Mouse (Mus musculus) hindbrain, embryonic 16.5 days (tissue): ENCODE results near the gene Rbck1. TPM values are rescaled to one million over a fixed set of nuclear protein-coding genes. Genes with fewer than 3 reads are reported as not detected.
A peak's percentile ranks its signal among the peaks of the same experiment; 100 is the strongest.

Source experiments
- ATAC-seq: fragments of 200-750 bp; cut with Nextera tagmentation; 2 replicates; pipeline ENCODE4 v1.8.0; 2017; ENCODE audit warnings: moderate TSS enrichment, moderate library complexity
- H3K27ac ChIP-seq: fragments of 300-500 bp; sonication (generic); 2 replicates; pipeline ENCODE4 v1.5.1; 2014; ENCODE audit warnings: low read depth, mild to moderate bottlenecking, control low read depth, low read length, moderate library complexity
- H3K27me3 ChIP-seq: fragments of 300-500 bp; sonication (generic); replicated peaks from 2 replicates; pipeline ENCODE4 v1.6.1; 2014; ENCODE audit warnings: low read length; ENCODE audit not compliant: control insufficient read depth, insufficient read depth
- H3K36me3 ChIP-seq: fragments of 300-500 bp; sonication (generic); 2 replicates; pipeline ENCODE4 v1.6.1; 2014; ENCODE audit warnings: mild to moderate bottlenecking, low read length, moderate library complexity, mixed read lengths; ENCODE audit not compliant: control insufficient read depth, insufficient read depth
- H3K4me1 ChIP-seq: fragments of 300-500 bp; sonication (generic); 2 replicates; pipeline ENCODE4 v1.6.1; 2014; ENCODE audit warnings: low read depth, low read length; ENCODE audit not compliant: control insufficient read depth, insufficient read depth
- H3K4me2 ChIP-seq: fragments of 300-500 bp; sonication (generic); 2 replicates; pipeline ENCODE4 v1.6.1; 2014; ENCODE audit warnings: mild to moderate bottlenecking, low read length, control low read depth, moderate library complexity
- H3K4me3 ChIP-seq: fragments of 300-500 bp; sonication (generic); 2 replicates; pipeline ENCODE4 v1.5.1; 2014; ENCODE audit warnings: mild to moderate bottlenecking, low read length, control low read depth, moderate library complexity
- H3K9ac ChIP-seq: fragments of 300-500 bp; sonication (generic); 2 replicates; pipeline ENCODE4 v1.6.1; 2014; ENCODE audit warnings: low read depth, mild to moderate bottlenecking, control low read depth, low read length, moderate library complexity
- H3K9me3 ChIP-seq: fragments of 300-500 bp; sonication (generic); 2 replicates; pipeline ENCODE4 v1.6.1; 2014; ENCODE audit warnings: mild to moderate bottlenecking, low read length, moderate library complexity; ENCODE audit not compliant: control insufficient read depth
- whole genome bisulfite sequencing: fragments of 180-500 bp; shearing (Covaris S2); extraction: QIAGEN DNeasy Blood & Tissue Kit; methylation state at CpG from one replicate; pipeline ENCODE4 v1.1.7; 2014; 5-methylcytosine and 5-hydroxymethylcytosine counted together
- polyA plus RNA-seq: library from polyadenylated mRNA; unstranded; fragments of >200 nt; fragmentation: Nextera tagmentation; extraction: Ambion mirVana; gene quantifications from 2 replicates; pipeline ENCODE4 v1.2.1, GENCODE M21; 2015

Gene Rbck1
- polyA plus RNA-seq, 1 experiment from 2014 or later, result 92.1 TPM

GRCm38 (mm10) chr2:152346776-152347465 lies 14.5 kb upstream of the Rbck1 start:
- 50% methylated on average over 9 of the region's 9 CpGs for WGBS
- ATAC-seq, result no peak
- Histone ChIP-seq H3K9me3 (no peaks in the 10 kb centered on the region), H3K27me3 (peaks cover 3% of the 10 kb centered on the region; the same call in 1 of the 2 replicates), H3K9ac (no peak overlapping the region), H3K27ac (no peak overlapping the region), H3K4me3 (no peak overlapping the region), H3K36me3 (no peaks in the 10 kb centered on the region), H3K4me1 (peaks cover 6% of the 10 kb centered on the region), H3K4me2 (no peak overlapping the region)

- no peaks in the 10 kb centered on the region for H3K36me3 ChIP-seq
- H3K4me2 ChIP-seq, result no peak overlapping the region
- WGBS, result 75% methylated on average over 6 of the region's 6 CpGs
- no peak overlapping the region for H3K27ac ChIP-seq
- H3K27me3 ChIP-seq, result peaks cover 3% of the 10 kb centered on the region; the same call in 1 of the 2 replicates
- H3K9ac ChIP-seq, result no peak overlapping the region
- H3K4me3 ChIP-seq, result no peak overlapping the region
- no peak for ATAC-seq
- H3K4me1 ChIP-seq, result peaks cover 6% of the 10 kb centered on the region
- no peaks in the 10 kb centered on the region for H3K9me3 ChIP-seq
These were observed 12.9 kb upstream of the Rbck1 start for GRCm38 (mm10) chr2:152345393-152345792.

- Histone ChIP-seq H3K4me3 (no peak overlapping the region), H3K27me3 (peaks cover 3% of the 10 kb centered on the region; the same call in 1 of the 2 replicates), H3K4me1 (peaks cover 6% of the 10 kb centered on the region), H3K9me3 (no peaks in the 10 kb centered on the region), H3K4me2 (no peak overlapping the region), H3K27ac (no peak overlapping the region), H3K9ac (no peak overlapping the region; the same call in 1 of the 2 replicates), H3K36me3 (no peaks in the 10 kb centered on the region)
- 70% methylated on average over 5 of the region's 5 CpGs for WGBS
- no peak for ATAC-seq
These were observed 12.5 kb upstream of the Rbck1 start for GRCm38 (mm10) chr2:152344909-152345308.

DNA sequence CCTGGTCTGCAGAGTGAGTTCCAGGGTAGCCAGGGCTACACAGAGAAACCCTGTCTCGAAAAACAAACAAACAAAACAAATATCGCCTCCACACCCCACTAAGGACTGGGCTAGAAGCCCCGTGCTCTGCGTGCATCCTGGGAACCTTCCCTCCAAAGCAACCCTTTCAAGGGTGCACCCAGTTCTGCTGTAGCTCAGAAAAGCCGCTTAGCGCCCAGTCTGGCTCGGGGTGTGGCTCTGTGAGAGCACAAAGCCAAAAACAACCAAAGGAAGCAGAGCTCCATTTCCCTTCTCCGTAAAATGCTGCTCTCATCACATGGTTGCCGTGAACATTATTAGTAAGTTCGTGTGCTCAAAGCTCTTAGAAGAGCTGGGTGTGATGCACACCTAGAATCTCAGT lies 11.9 kb upstream of the Rbck1 start:
- Histone ChIP-seq H3K36me3 (no peaks in the 10 kb centered on the region), H3K27me3 (peaks cover 3% of the 10 kb centered on the region; the same call in 1 of the 2 replicates), H3K9ac (peak overlapping the region; percentile 74), H3K9me3 (no peaks in the 10 kb centered on the region), H3K4me2 (peak overlapping the region; percentile 97), H3K27ac (no peak overlapping the region), H3K4me1 (peaks cover 6% of the 10 kb centered on the region), H3K4me3 (peak overlapping the region; percentile 60)
- WGBS, result 7% methylated on average over 10 of the region's 10 CpGs
- ATAC-seq, result peak; percentile 24

GRCm38 (mm10) chr2:152343329-152344213 lies 11.1 kb upstream of the Rbck1 start, which contains the start of gene Trib3:
Gene Trib3, minus strand, starts transcription at chr2:152344032.
- under 1% methylated on average over 50 of the region's 52 CpGs for WGBS
- Histone ChIP-seq H3K36me3 (no peaks in the 10 kb centered on the region), H3K9ac (peak within 1 kb of the TSS; percentile 74), H3K9me3 (no peaks in the 10 kb centered on the region), H3K4me3 (peak within 1 kb of the TSS; percentile 60), H3K27me3 (peaks cover 3% of the 10 kb centered on the region; the same call in 1 of the 2 replicates), H3K4me1 (peaks cover 6% of the 10 kb centered on the region), H3K4me2 (peak within 1 kb of the TSS; percentile 97), H3K27ac (peak within 1 kb of the TSS; percentile 71)
- peak; percentile 86 for ATAC-seq

DNA sequence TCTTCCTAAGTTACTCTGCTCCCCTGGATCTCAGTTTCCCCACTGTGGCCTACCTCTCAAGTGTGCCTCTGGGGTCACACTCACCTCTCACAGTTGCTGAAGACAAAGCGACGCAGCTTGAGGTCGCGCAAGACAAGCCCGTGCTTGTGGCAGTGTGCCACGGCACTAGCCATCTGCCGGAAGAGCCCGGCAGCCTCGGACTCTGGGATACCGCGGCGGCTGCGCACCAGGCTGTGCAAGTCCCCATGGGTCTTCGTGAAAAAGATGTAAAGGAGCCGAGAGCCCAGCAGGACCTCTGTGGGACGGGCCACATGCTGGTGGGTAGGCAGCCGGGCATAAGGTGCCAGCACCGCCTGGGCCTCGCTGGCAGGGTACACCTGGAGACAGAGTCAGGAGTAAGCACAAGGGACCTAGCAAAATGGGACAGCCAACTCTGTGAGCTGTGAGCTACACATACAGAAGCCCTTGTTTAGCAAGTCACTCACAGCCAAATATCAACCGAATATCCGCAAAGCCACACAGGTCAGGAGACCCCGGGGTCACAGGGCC lies 7.3 kb upstream of the Rbck1 start:
- Histone ChIP-seq H3K9ac (no peak overlapping the region), H3K4me3 (no peak overlapping the region), H3K27me3 (peaks cover 3% of the 10 kb centered on the region; the same call in 1 of the 2 replicates), H3K4me1 (peaks cover 6% of the 10 kb centered on the region), H3K9me3 (no peaks in the 10 kb centered on the region), H3K36me3 (no peaks in the 10 kb centered on the region), H3K27ac (no peak overlapping the region), H3K4me2 (no peak overlapping the region)
- 84% methylated on average over 22 of the region's 22 CpGs for WGBS
- no peak for ATAC-seq

DNA sequence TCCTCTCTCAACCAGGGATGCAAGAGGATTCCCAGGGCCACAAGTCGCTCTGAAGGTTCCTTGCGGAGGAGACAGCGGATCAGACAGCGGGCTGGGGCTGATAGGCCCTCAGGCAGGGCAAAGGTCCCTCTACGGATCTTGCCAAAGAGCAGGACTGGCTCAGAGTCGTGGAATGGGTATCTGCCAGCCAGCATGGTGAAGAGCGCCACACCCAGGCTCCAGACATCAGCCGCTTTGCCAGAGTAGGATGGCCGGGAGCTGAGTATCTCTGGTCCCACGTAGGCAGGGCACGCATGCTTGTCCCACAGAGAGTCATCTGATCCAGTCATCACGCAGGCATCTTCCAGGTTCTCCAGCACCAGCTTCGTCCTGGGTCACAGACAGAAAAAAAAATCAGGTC lies 5.9 kb upstream of the Rbck1 start:
- H3K4me3 ChIP-seq, result no peak overlapping the region
- ATAC-seq, result no peak
- no peaks in the 10 kb centered on the region for H3K36me3 ChIP-seq
- H3K9me3 ChIP-seq, result no peaks in the 10 kb centered on the region
- H3K9ac ChIP-seq, result no peak overlapping the region
- H3K4me2 ChIP-seq, result no peak overlapping the region
- peaks cover 3% of the 10 kb centered on the region; the same call in 1 of the 2 replicates for H3K27me3 ChIP-seq
- H3K4me1 ChIP-seq, result no peaks in the 10 kb centered on the region
- H3K27ac ChIP-seq, result no peak overlapping the region
- WGBS, result 82% methylated on average over 13 of the region's 13 CpGs

- Histone ChIP-seq H3K27me3 (peaks cover 3% of the 10 kb centered on the region; the same call in 1 of the 2 replicates), H3K27ac (no peak overlapping the region), H3K9me3 (no peaks in the 10 kb centered on the region), H3K4me2 (no peak overlapping the region), H3K9ac (no peak overlapping the region), H3K4me1 (no peaks in the 10 kb centered on the region), H3K4me3 (no peak overlapping the region), H3K36me3 (no peaks in the 10 kb centered on the region)
- 93% methylated on average over 11 of the region's 11 CpGs for WGBS
- ATAC-seq, result no peak
These were observed 5.2 kb upstream of the Rbck1 start for GRCm38 (mm10) chr2:152337591-152338212.
